Mouse (Mus musculus): ENCODE results near the gene Prr14.

DNA sequence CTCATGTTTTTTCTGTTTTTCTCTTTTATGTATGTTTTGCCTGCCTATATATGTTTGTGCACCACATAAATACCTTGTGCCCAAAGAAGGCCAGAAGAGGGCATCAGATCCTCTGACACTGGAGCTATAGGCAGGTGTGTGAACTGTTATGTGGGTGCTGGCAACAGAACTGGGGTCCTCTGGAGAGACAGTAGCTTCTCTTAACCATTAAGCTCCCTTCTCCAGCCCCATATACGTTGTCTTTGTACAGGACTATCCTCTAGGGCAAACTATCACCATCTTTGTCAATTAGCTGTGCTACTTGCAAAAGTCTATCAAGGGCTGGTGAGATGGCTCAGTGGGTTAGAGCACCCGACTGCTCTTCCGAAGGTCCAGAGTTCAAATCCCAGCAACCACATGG lies 48.9 kb downstream of the Prr14 start:
- TF ChIP-seq GATA1 (IDR thresholded peaks at IDR 0.05; ENCODE audit: low read length), result no peak
- TF ChIP-seq TAL1 (IDR thresholded peaks at IDR 0.05; ENCODE audit: low read length), result no peak
